Mouse (Mus musculus): ENCODE data around the gene Zmym1.
"Not testable (repeated sequence)": the region's sequence is repeated elsewhere in the genome, so short reads cannot be mapped to it uniquely, and the experiment has no call there.

Zmym1 gene

GRCm38 (mm10) chr4:127027228-127028190, 33.4 kb downstream of the Zmym1 start:
- no peak for DNase-seq (ENCODE audit: low spot score)

GRCm38 (mm10) chr4:127026826-127027225, 34.1 kb downstream of the Zmym1 start:
- DNase-seq (ENCODE audit: low spot score): no peak

DNA sequence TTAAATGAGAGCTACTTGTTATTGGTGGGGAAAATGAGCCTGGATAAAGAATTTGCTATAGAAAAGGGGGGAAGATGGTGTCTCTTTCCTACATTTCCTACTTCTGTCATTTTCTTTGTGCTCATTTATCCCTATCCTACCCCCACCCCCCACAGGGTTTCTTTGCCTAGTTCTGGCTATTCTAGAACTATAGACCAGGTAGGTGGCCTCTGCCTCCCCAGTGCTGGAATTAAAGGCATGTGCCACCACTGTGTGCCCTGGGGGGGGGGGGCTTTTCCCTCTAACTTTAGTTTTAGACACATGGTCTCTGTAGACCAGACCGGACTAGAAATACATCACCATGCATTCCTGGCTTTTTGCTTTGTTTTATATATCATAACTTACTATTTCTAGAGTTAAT, 36.7 kb downstream of the Zmym1 start:
- DNase-seq (ENCODE audit: low spot score): no peak

DNA sequence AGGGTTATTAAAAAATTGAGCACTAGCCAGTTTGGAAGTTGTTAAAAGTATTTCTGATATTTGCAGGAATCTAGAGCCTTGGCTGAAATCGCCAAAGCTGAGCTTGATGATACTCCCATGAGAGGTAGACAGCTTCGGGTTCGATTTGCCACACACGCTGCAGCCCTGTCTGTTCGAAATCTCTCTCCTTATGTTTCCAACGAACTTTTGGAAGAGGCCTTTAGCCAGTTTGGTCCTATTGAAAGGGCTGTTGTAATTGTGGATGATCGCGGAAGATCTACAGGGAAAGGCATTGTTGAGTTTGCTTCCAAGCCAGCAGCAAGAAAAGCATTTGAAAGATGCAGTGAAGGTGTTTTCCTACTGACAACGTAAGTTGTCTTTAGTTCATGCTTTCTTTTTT, 37.8 kb downstream of the Zmym1 start:
- DNase-seq (ENCODE audit: low spot score): no peak

GRCm38 (mm10) chr4:127021989-127022626, 38.8 kb downstream of the Zmym1 start:
- peak; percentile 91 for DNase-seq (ENCODE audit: low spot score)

DNA sequence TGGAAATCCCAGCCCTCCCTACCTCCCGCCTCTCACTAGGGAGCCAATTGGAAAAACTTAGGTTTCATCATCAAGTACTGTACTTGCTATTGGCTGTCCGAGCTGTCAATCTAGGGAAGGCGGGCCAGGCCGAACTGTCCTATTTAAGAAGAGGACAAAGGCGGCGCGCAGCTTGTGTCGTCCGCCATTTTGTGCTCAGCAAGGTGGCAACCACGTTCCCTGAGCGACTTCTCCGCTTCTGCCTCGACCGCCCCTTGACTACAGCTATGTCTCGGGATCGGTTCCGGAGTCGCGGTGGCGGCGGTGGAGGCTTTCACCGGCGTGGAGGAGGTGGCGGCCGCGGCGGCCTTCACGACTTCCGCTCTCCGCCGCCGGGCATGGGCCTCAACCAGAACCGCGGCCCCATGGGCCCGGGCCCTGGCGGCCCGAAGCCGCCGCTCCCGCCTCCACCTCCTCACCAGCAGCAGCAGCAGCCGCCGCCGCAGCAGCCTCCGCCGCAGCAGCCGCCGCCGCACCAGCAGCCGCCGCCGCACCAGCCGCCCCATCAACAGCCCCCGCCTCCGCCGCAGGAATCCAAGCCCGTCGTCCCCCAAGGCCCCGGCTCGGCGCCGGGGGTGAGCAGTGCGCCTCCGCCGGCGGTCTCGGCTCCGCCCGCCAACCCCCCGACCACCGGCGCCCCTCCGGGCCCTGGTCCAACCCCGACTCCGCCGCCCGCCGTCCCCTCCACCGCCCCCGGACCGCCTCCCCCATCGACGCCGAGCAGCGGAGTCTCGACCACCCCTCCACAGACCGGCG, 39.6 kb downstream of the Zmym1 start, which contains the start of gene Sfpq:
Gene Sfpq (plus strand): TSS at position 174 of the 795 bp plus-strand sequence.
- peak; percentile 99 for DNase-seq (ENCODE audit: low spot score)

GRCm38 (mm10) chr4:127020411-127021150, 40.4 kb downstream of the Zmym1 start:
- no peak for DNase-seq (ENCODE audit: low spot score)

DNA sequence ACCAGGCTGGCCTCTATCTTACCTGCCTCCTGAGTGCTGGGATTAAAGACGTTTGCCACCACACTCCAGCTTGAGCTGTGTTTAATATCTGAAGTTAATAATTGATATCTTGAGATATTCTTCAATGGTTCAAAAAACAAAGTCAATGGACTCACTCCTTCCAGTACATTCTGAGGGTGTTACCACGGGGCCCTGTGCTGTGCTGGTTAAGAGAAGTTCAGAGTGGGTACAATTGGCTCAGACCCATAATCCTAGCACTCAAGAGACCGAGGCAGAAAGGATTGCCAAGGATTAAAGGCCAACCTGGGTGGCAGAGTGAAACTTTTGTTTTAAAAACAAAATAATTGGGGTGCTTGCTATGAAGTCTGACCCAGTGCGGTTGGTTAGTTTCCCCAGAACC, 44.6 kb downstream of the Zmym1 start:
- no peak for DNase-seq (ENCODE audit: low spot score)

- peak; percentile 72 for DNase-seq (ENCODE audit: low spot score)
Measured at GRCm38 (mm10) chr4:127015294-127015993, 45.5 kb downstream of the Zmym1 start.

DNA sequence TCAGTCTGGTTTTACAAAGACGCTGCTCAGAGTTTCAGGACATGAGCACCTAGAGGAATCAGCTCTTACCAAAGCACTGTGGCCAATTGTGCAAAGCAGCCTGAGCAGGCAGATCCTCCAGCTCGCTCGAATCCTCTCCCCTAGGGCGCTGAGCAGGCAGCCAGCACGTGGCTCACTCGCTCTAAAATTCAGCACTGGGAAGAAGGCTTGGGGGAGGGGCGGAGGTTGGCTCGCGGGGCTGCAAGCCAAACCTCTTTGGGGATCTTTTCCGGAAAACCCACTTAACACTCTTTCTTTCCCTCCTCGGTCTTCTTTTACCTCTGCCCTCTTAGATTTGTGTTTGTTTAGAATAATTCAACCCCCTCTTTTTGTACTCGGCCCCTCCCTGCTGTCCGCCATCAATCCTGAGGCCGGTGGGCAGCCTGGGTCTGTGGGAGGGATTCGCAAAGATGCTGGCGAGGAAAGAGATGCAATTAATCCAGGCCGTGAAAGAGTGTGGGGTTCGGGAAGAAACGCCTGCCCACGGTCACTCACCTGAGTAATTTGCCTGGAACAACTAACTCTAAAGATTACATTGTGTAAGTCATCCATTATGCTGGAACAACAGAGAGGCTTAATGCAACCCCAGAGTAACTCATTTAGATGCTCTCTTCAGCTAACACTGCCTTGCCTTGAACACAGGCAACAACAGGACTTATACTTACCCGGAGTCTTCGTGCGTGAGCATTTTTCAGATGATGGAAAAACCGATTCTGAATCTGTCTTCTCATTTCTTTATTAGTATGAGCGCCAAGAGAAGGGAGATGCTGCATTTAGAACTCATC, 55.6 kb downstream of the Zmym1 start:
- DNase-seq (ENCODE audit: low spot score): peak; percentile 71

DNA sequence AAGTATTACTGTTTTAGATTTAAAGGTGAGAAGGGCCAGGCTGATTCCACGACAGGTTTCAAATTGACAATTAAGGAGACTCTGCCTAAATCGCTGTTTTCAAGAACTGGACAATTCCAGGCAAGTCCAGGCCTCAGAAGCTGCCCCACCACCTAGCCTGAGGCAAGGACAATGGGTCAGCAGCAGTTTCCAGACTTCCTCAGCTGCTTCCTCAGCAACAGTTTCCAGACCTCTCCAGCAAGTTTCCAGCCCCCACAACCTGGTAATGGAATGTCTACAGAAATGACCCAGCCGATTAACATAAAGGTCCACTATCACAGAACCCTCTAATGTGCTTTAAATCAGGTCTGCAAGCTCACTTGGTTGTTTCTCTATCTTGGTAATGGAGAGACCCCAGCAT, 56.6 kb downstream of the Zmym1 start:
- DNase-seq (ENCODE audit: low spot score): no peak

DNA sequence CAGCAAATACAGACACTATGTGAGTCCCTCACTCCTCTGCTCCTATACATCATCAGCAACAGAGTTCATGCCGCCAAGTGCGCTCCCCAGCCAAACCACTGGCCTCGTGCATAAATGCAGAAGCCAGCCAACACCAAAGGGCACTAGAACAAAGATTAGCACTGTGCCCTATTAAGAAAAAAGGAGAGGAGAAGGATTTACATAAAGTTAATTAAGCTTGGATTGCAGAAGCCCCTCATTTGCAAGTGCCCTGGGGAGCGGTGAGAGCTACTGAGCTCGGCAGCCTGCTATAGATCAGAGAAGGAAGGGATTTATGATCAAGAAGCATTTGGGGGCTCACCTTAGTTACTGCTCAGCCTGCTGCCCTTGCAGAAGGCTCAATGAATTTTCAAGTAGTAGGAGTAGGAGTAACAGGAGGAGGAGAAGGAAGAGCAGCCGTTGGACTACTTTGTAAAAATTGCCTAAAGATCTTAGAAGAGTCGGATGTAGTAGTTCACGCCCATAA, 60.3 kb downstream of the Zmym1 start:
- DNase-seq (ENCODE audit: low spot score): no peak

- not testable (repeated sequence) for DNase-seq (ENCODE audit: low spot score)
Measured at GRCm38 (mm10) chr4:126999372-126999771, 61.6 kb downstream of the Zmym1 start.

All from testis, postnatal 14 days (tissue).